Mouse (Mus musculus) lung, embryonic 15.5 days (tissue): ENCODE data around the gene Rln3. TPM values are rescaled to one million over a fixed set of nuclear protein-coding genes. Genes with fewer than 3 reads are reported as not detected.
"Not testable (repeated sequence)": the region's sequence is repeated elsewhere in the genome, so short reads cannot be mapped to it uniquely, and the experiment has no call there.

Experiments
- ATAC-seq: fragments of 200-750 bp; cut with Nextera tagmentation; 2 replicates; pipeline ENCODE4 v1.8.0; 2017; ENCODE audit warnings: moderate number of reproducible peaks, borderline replicate concordance; ENCODE audit not compliant: low FRiP score, low TSS enrichment; ENCODE audit errors: extremely low read depth
- H3K27ac ChIP-seq: fragments of 300-500 bp; sonication (generic); 2 replicates; pipeline ENCODE4 v1.5.1; 2015; ENCODE audit warnings: moderate library complexity, mild to moderate bottlenecking, inconsistent platforms
- H3K27me3 ChIP-seq: fragments of 300-500 bp; sonication (generic); 2 replicates; pipeline ENCODE4 v1.6.1; 2015; ENCODE audit warnings: inconsistent platforms
- H3K36me3 ChIP-seq: fragments of 300-500 bp; sonication (generic); 2 replicates; pipeline ENCODE4 v1.6.1; 2015; ENCODE audit warnings: inconsistent platforms
- H3K4me1 ChIP-seq: fragments of 300-500 bp; sonication (generic); 2 replicates; pipeline ENCODE4 v1.6.1; 2015; ENCODE audit warnings: inconsistent platforms
- H3K4me2 ChIP-seq: fragments of 300-500 bp; sonication (generic); 2 replicates; pipeline ENCODE4 v1.6.1; 2015; ENCODE audit warnings: inconsistent platforms, mild to moderate bottlenecking, moderate library complexity
- H3K4me3 ChIP-seq: fragments of 300-500 bp; sonication (generic); 2 replicates; pipeline ENCODE4 v1.5.1; 2015; ENCODE audit warnings: mild to moderate bottlenecking, inconsistent platforms
- H3K9ac ChIP-seq: fragments of 300-500 bp; sonication (generic); 2 replicates; pipeline ENCODE4 v1.6.1; 2015; ENCODE audit warnings: inconsistent platforms
- H3K9me3 ChIP-seq: fragments of 300-500 bp; sonication (generic); 2 replicates; pipeline ENCODE4 v1.6.1; 2016; ENCODE audit warnings: inconsistent platforms
- WGBS: fragments of 180-500 bp; shearing (Covaris S2); methylation state at CpG from one replicate; pipeline ENCODE4 v1.1.7; 2015; 5-methylcytosine and 5-hydroxymethylcytosine counted together
- polyA plus RNA-seq: library from polyadenylated mRNA; unstranded; fragments of >200 nt; fragmentation: Nextera tagmentation; extraction: Ambion mirVana; gene quantifications from 2 replicates; pipeline ENCODE4 v1.2.1, GENCODE M21; 2015

Rln3 gene
- polyA plus RNA-seq, 1 experiment from 2014 or later = not detected

DNA sequence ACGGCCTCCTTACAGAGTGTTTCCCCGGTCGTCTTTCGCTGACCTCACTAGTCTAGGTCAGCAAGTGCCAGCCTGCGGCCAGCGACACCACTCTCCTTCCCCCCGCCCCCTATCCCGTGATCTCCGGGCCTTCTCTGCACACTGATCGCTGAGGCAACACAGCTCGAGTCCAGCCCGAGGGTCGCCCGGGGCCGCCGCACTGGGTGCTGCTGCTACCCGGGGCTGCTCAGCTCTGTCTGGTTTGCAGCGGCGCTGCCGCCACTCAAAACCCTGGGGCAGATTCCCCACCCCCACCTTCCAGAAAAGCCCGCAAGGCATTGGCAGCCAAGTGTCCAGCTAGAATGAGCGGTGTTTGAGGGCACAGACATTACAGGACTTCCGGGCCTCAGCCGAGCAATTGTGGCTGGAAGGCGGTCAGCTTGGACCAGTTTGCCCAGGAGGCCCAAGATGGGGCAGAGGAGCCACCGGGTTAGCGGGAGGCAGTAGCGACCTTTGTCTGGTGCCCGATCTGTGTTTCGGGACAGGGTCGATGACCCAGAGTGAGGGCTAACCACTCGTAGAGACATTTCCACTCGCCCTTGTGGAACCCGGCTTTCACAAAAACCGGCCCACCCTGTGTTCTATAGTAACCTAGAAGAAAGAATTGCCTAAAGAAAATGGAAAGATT lies 32.2 kb downstream of the Rln3 start:
- peak overlapping the region; percentile 99 for H3K4me2 ChIP-seq
- no peak for ATAC-seq
- H3K36me3 ChIP-seq = no peaks in the 10 kb centered on the region
- H3K4me1 ChIP-seq = peaks cover 31% of the 10 kb centered on the region
- WGBS = 9% methylated on average over 35 of the region's 35 CpGs
- H3K4me3 ChIP-seq = peak overlapping the region; percentile 51
- no peak overlapping the region for H3K9ac ChIP-seq
- no peak overlapping the region for H3K27ac ChIP-seq
- peaks cover 45% of the 10 kb centered on the region for H3K27me3 ChIP-seq
- no peaks in the 10 kb centered on the region for H3K9me3 ChIP-seq

DNA sequence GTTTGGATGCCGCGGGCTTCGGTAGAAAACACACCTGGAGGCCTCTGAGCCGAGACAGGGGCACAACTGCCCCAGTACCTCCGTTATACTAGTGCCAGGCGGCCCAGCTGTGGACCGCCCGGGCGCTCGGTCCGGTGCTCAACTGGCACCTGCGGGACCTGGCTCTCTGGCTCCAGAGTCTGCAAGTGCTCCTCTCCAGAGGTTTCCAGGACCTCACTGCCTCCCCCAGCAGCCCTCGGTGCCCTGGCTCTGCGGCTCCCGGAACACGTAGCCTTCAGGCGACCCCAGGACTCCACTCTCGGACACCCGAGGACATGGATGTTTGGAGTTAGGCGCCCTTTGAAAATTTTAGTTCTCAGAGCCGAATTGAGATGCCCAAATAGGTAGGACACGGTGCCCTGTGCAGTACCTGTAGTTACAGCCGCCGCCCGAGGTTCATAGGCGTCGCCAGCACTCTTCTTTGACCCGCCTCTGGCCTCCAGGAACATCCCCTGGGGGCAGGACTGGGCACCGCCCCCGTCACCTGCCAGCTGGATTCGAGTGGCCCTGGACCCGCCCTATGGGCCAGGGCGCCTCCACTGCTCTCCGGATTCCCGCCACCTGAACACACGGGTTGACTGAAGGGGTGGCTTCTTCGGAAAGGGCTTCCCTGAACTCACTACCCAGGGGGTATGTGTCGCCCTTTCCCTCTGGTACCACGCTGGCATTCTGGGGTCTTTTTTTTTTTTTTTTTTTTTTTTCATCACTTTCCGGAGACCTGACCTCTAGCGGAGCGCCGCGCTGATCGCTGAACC lies 32.9 kb downstream of the Rln3 start, which contains the start of gene 2210011C24Rik:
Gene 2210011C24Rik (minus strand): TSS at position 467 of the 794 bp plus-strand sequence.
- H3K4me1 ChIP-seq = peaks cover 31% of the 10 kb centered on the region
- H3K9me3 ChIP-seq = no peaks in the 10 kb centered on the region
- H3K4me2 ChIP-seq = peak within 1 kb of the TSS; percentile 99
- no peaks in the 10 kb centered on the region for H3K36me3 ChIP-seq
- peak within 1 kb of the TSS; percentile 48 for H3K9ac ChIP-seq
- peak within 1 kb of the TSS; percentile 51 for H3K4me3 ChIP-seq
- WGBS = 2% methylated on average over 45 of the region's 45 CpGs
- no peak within 1 kb of the TSS for H3K27ac ChIP-seq
- ATAC-seq = peak; percentile 52; the same call in 1 of the 2 replicates
- peaks cover 45% of the 10 kb centered on the region for H3K27me3 ChIP-seq

DNA sequence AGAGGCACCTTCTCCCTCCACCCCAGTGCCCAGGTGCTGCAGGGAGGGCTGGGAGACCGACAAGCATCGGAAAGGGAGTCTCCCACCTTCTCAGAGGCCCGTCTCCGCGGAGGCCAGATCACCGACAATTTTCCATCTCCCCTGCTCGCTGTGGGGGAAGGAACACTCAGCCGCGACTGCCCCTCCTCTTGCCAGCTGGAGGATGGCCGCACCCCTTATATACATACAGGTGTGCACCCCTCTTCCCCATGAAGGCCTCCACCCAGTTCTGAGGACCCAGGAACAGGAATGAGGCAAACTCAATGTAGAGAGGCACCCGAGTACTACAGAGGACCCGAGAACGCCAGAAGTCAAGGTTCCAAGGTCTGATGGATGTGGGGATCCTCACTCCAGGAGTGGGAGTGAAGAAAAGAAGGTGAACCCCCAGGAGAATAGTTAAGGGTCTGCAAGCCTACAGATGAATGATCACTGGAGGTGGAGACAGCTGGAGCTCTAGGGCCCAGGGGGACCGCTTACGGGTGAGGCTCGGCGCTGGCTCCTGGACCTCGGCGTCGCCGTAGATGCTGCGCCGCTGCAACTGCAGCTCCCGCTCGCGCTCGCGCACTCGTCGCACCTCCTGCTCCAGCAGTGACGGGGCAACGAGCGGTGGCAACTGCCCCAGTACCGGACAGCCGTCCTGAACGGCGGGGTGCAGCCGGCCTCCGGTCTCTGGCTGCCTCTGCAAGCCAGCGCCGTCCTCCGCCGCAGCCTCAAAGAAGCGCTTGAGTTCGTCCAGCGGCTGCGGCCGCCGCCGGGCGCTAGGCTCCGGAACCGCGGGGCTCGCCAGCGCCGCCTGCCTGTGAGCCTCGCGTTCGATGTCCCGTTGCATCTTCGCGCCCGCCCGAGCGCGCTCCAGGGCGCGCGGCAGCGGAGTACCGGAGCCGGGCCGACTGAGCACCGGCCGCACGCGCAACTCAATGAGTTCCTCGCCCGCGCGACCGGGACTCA lies 33.9 kb downstream of the Rln3 start:
- no peaks in the 10 kb centered on the region for H3K36me3 ChIP-seq
- no peak overlapping the region for H3K27ac ChIP-seq
- peaks cover 45% of the 10 kb centered on the region for H3K27me3 ChIP-seq
- H3K9me3 ChIP-seq = no peaks in the 10 kb centered on the region
- peak overlapping the region; percentile 51 for H3K4me3 ChIP-seq
- H3K4me1 ChIP-seq = peaks cover 31% of the 10 kb centered on the region
- H3K4me2 ChIP-seq = peak overlapping the region; percentile 99
- peak; percentile 25; the same call in 1 of the 2 replicates for ATAC-seq
- WGBS = 1% methylated on average over 74 of the region's 83 CpGs
- peak overlapping the region; percentile 48 for H3K9ac ChIP-seq

DNA sequence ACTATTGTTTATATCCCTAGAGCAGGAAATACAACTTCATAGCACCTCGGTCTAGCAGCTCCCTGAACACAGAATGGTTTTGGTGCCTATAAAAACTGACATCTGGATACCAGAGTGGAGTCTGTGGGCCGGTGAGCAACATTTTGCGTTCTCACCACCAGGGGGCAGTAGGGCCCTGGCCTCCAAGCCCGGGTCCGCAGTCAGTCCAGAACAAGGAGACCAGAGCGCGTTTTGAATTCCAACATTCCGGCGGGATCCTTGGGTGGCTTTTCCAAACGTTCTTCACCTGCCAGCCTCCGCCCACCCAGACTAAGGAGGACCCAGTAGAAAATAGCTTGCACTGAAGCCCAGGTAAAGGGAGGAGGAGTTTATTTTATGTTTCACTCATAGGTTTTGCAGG lies 34.9 kb downstream of the Rln3 start:
- H3K4me2 ChIP-seq = peak overlapping the region; percentile 99
- peaks cover 45% of the 10 kb centered on the region for H3K27me3 ChIP-seq
- WGBS = under 1% methylated on average over 11 of the region's 11 CpGs
- no peaks in the 10 kb centered on the region for H3K9me3 ChIP-seq
- ATAC-seq = 0 out of 2 replicates have a peak, but pooled peaks have one; percentile 5
- peaks cover 35% of the 10 kb centered on the region for H3K4me1 ChIP-seq
- no peaks in the 10 kb centered on the region for H3K36me3 ChIP-seq
- H3K27ac ChIP-seq = no peak overlapping the region
- no peak overlapping the region for H3K9ac ChIP-seq
- H3K4me3 ChIP-seq = peak overlapping the region; percentile 51; the same call in 1 of the 2 replicates

DNA sequence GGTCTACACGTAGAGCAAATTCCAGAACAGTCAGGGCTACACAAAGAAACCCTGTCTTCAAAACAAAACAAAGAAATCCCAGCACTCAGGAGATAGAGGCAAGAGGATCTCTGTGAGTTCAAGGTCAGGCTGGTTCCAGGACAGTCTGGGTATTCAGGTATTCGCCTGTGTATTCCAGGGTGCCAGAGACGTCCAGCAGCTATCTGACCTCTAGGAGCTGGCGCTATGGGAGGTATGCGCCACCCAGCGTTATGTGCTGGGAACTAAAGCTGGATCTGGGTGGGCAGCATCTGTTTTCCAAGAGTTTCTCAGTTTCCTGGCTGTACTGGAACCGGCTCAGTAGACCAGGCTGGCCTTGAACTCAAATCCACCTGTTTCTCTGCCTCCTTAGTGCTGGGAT lies 36.4 kb downstream of the Rln3 start:
- H3K4me1 ChIP-seq = peaks cover 46% of the 10 kb centered on the region
- no peak overlapping the region for H3K9ac ChIP-seq
- no peak overlapping the region for H3K27ac ChIP-seq
- no peaks in the 10 kb centered on the region for H3K9me3 ChIP-seq
- H3K4me3 ChIP-seq = no peak overlapping the region
- H3K36me3 ChIP-seq = no peaks in the 10 kb centered on the region
- peaks cover 37% of the 10 kb centered on the region for H3K27me3 ChIP-seq
- ATAC-seq = no peak
- 21% methylated on average over 7 of the region's 7 CpGs for WGBS
- no peak overlapping the region for H3K4me2 ChIP-seq

DNA sequence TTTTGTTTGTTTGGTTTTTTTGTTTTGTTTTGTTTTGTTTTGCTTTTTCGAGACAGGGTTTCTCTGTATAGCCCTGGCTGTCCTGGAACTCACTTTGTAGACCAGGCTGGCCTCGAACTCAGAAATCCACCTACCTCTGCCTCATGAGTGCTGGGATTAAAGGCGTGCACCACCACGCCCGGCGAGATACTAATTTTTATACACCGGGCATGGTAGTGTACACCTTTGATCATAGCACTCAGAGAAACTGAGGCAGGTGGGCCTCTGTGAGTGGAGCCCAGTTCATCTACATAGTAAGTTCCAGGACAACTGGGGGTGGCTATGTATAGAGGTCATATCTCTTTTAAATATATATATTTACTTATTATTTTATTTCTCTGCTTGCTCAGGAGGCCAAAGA lies 39.3 kb downstream of the Rln3 start:
- not testable (repeated sequence) for H3K4me3 ChIP-seq, H3K27me3 ChIP-seq, ATAC-seq, H3K9ac ChIP-seq, H3K9me3 ChIP-seq
- H3K4me1 ChIP-seq = peaks cover 36% of the 10 kb centered on the region
- H3K4me2 ChIP-seq = peak overlapping the region; percentile 84; the same call in 1 of the 2 replicates
- 89% methylated on average over 7 of the region's 7 CpGs for WGBS
- H3K27ac ChIP-seq = peak overlapping the region; percentile 85; the same call in 1 of the 2 replicates
- H3K36me3 ChIP-seq = peaks cover 12% of the 10 kb centered on the region

DNA sequence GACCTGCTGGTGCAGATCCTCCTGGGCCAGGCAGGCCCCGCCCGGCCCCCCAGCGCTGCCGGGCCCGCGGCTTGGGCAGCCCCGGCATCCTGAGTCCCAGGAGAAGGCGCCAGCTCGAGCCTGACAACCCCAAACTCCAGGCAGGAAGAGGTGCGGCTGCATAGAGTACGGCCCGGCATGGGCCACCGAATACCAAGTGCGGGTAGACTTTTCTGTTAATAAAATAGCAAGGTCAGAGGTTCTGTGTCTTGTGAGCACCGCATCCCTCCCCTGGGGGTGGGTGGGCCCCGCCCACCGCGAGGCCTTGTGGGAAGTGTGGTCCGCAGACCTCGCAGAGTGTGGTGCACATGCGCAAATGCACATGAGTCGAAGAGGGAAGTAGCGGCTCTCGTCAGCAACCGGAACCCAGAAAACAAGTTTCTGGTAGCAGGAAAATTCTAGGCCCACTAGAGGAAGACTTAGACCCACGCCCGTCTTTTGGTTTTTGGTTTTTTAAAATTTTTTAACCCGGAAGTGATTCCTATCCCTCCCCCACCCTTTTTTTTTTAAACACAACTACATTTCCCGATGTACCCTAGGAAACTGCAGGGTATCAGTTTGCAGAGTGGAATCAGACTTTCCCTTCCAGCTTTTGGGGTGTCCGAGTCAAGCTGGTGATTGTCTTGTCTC lies 40.1 kb downstream of the Rln3 start:
- H3K4me2 ChIP-seq = peak overlapping the region; percentile 84
- H3K36me3 ChIP-seq = peaks cover 20% of the 10 kb centered on the region
- H3K9ac ChIP-seq = peak overlapping the region; percentile 51
- ATAC-seq = peak; percentile 85; the same call in 1 of the 2 replicates
- 0 out of 2 replicates have a peak, but pooled peaks cover 3% of the 10 kb centered on the region for H3K27me3 ChIP-seq
- 1% methylated on average over 30 of the region's 30 CpGs for WGBS
- peak overlapping the region; percentile 85 for H3K27ac ChIP-seq
- H3K4me1 ChIP-seq = peaks cover 37% of the 10 kb centered on the region
- H3K9me3 ChIP-seq = no peaks in the 10 kb centered on the region
- peak overlapping the region; percentile 53 for H3K4me3 ChIP-seq

DNA sequence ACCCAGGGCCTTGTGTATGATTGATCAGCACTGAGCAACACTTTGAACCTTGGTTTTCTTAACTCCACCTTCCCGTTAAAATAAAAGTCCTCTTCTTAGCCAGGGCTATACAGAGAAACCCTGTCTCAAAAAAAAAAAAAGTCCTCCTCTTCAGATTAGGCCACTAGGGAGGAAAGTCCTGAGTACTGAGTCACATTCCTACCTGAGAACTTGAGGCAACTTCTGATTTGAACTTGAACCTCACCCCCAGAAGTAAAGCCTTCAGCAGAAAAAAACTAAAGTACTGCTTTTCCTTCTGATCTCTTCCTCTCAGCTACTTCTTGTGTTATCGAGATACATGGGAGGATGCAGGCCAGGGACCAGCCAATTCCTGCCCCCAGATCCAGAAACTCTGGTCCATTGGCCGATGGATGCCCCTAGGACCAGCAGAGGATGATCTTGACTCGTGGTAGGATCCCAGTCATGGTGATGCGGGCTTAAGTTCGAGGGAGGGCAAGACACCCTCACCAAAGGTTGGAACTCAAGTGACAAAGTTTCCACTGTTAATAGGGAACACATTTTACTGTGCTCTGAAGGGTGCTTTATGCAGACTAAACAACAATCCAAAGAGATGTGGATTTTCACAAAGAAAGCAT lies 41.1 kb downstream of the Rln3 start:
- Histone ChIP-seq H3K36me3 (peaks cover 25% of the 10 kb centered on the region), H3K9me3 (no peaks in the 10 kb centered on the region), H3K4me2 (peak overlapping the region; percentile 84), H3K27me3 (0 out of 2 replicates have a peak, but pooled peaks cover 2% of the 10 kb centered on the region), H3K27ac (peak overlapping the region; percentile 85; the same call in 1 of the 2 replicates), H3K4me3 (peak overlapping the region; percentile 53; the same call in 1 of the 2 replicates), H3K4me1 (peaks cover 44% of the 10 kb centered on the region), H3K9ac (0 out of 2 replicates have a peak overlapping the region, but pooled peaks have one; percentile 51)
- ATAC-seq = no peak
- WGBS = 67% methylated on average over 6 of the region's 6 CpGs

DNA sequence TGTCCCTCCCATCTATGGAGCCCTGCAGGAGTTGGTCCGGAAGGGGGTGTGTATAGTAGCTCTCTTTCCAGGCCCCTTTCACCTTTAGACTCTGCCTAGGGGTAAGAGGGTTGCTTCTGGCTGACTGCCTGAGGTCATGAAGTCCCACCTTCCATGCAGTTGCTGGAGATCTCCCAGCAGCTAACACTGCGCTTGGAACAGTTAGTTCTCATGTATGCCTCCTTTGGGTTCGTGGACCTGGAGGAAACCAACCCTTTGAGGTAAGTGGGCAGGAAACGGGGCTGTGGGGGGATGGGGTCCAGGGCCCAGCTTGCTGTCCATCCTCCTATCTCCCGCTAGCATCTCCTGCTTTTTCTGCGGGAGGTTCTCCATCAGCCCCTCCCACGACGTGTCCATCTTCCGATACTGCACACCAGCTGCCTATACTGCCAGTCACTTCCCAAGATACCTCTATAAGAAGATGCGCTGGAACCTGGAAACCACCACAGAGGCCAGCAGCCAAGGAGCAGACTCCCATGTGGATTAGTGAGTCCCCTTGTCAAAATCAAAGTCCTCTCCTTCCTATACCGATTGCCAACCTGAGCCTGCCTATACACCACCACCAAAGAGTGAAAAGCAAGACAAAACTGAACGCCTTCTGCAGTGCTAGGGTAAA lies 41.7 kb downstream of the Rln3 start:
- no peak for ATAC-seq
- Histone ChIP-seq H3K36me3 (peaks cover 25% of the 10 kb centered on the region), H3K4me3 (no peak overlapping the region), H3K4me2 (no peak overlapping the region), H3K27ac (no peak overlapping the region), H3K9ac (no peak overlapping the region), H3K4me1 (peaks cover 45% of the 10 kb centered on the region), H3K27me3 (no peaks in the 10 kb centered on the region), H3K9me3 (no peaks in the 10 kb centered on the region)
- 66% methylated on average over 12 of the region's 12 CpGs for WGBS
